Mouse (Mus musculus): ENCODE measurements around the gene Coq9. TPM values are rescaled to one million over a fixed set of nuclear protein-coding genes. Genes with fewer than 3 reads are reported as not detected.
A peak's percentile ranks its signal among the peaks of the same experiment; 100 is the strongest.

Coq9 gene
- total and polyA plus RNA-seq, 2 experiments, result 148 to 280 TPM

DNA sequence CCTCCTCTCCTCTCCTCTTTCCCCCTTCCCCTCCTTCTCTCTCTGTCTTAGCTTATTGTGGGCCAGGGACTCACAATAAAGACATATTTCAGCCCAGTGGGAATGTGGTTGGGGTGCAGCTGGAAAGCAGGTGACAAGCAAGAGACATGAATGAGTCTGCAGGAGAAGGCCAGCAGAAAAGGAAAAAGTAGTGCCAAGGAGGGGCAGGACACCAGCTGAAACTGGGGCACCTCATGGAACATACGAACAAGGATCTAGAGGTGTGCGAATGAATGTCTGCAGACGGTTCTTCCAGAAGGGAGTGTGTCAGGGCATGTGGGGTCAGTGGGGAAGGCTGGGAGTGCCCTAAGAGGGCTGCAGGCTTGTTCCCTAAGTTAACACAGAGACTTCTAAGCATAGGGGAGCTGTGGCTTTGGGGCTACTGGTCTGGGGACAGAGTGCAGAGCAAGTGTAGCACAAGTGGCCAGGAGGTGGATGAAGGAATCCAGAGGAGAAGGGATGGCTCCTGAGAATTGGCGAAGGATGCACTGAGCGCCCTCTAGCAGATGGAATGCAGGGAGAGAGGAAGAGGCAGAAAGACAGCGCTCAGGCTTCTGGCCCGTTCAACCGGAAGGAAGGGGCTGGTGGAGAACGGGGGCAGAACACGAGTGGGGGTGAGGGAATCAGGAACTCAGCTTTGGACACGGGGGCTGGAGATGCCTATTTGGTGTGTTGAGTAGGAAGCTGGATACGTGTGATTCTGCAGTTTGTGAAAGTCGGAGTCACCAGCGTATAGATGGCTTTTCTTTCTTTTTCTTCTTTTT, 36.6 kb upstream of the Coq9 start:
- no peak for TF ChIP-seq POLR2A (IDR thresholded peaks at IDR 0.05; ENCODE audit: extremely low read depth, insufficient read depth, low read length)
- TF ChIP-seq CTCF (IDR thresholded peaks at IDR 0.05; ENCODE audit: low read depth, low read length), result 0 out of 2 replicates have a peak, but pooled peaks have one; percentile 17
- WGBS, result 47% methylated on average over 14 of the region's 14 CpGs
- no peak for DNase-seq (ENCODE audit: extremely low read depth, low read depth, low spot score)
- Histone ChIP-seq H3K4me3 (ENCODE audit: insufficient read depth, low read depth, low read length) (no peak overlapping the region), H3K36me3 (ENCODE audit: control insufficient read depth, insufficient read depth, low read length) (no peaks in the 10 kb centered on the region), H3K79me2 (ENCODE audit: control insufficient read depth, insufficient read depth, low read length) (no peaks in the 10 kb centered on the region), H3K9ac (ENCODE audit: low read depth, low read length) (no peak overlapping the region), H3K27me3 (ENCODE audit: control insufficient read depth, insufficient read depth, low read length) (no peaks in the 10 kb centered on the region), H3K4me1 (ENCODE audit: control insufficient read depth, insufficient read depth, low read length) (no peaks in the 10 kb centered on the region), H3K27ac (replicated peaks; ENCODE audit: insufficient read depth, low read depth, low read length) (no peak overlapping the region)

DNA sequence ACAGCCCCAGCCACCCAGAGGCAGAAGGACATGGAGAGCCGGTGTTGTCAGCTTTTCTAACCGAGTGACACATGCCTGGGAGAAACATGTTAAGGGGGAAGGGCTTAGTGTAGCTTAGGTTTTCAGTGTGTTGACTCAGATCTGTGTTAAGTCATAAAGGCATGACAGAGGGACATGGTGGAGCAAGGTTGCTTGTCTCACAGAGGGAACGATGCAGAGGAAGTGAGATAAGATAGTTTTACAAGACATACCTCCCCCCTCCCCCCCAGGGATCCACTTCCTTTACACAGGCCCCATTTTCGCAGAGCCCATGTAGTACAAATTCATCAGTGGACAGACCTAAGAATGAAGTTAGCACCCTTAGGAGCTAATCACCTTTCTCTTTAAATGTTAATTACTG, 35.7 kb upstream of the Coq9 start:
- Histone ChIP-seq H3K4me3 (ENCODE audit: insufficient read depth, low read depth, low read length) (no peak overlapping the region), H3K36me3 (ENCODE audit: control insufficient read depth, insufficient read depth, low read length) (no peaks in the 10 kb centered on the region), H3K79me2 (ENCODE audit: control insufficient read depth, insufficient read depth, low read length) (no peaks in the 10 kb centered on the region), H3K4me1 (ENCODE audit: control insufficient read depth, insufficient read depth, low read length) (no peaks in the 10 kb centered on the region), H3K27ac (replicated peaks; ENCODE audit: insufficient read depth, low read depth, low read length) (no peak overlapping the region), H3K9ac (ENCODE audit: low read depth, low read length) (no peak overlapping the region), H3K27me3 (ENCODE audit: control insufficient read depth, insufficient read depth, low read length) (no peaks in the 10 kb centered on the region)
- TF ChIP-seq CTCF (IDR thresholded peaks at IDR 0.05; ENCODE audit: low read depth, low read length) (no peak), POLR2A (IDR thresholded peaks at IDR 0.05; ENCODE audit: extremely low read depth, insufficient read depth, low read length) (no peak)
- whole genome bisulfite sequencing, result 52% methylated on average over 4 of the region's 4 CpGs
- no peak for DNase-seq (ENCODE audit: extremely low read depth, low read depth, low spot score)

DNA sequence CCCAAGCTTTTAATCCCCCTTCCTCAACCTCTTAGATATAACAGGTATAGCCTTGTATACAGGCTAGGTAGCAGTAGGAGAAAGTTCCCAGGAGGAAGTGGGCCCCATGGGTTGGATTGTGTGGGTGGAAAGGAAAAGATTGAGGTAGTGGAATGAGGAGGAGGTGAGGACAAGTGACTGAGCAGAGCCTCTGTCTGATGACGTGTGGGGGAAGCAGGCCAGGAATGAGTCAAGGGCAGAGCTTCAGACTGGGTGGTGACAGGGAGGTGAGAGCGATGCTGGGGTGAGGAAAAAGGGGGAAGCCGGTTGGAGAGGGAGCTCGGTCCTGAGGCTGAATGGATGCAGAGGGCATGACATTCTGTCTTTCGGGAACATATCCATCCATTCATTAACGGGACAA, 34.6 kb upstream of the Coq9 start:
- Histone ChIP-seq H3K9ac (ENCODE audit: low read depth, low read length) (no peak overlapping the region), H3K4me3 (ENCODE audit: insufficient read depth, low read depth, low read length) (no peak overlapping the region), H3K27me3 (ENCODE audit: control insufficient read depth, insufficient read depth, low read length) (no peaks in the 10 kb centered on the region), H3K36me3 (ENCODE audit: control insufficient read depth, insufficient read depth, low read length) (no peaks in the 10 kb centered on the region), H3K79me2 (ENCODE audit: control insufficient read depth, insufficient read depth, low read length) (no peaks in the 10 kb centered on the region), H3K27ac (replicated peaks; ENCODE audit: insufficient read depth, low read depth, low read length) (no peak overlapping the region), H3K4me1 (ENCODE audit: control insufficient read depth, insufficient read depth, low read length) (no peaks in the 10 kb centered on the region)
- 77% methylated on average over 6 of the region's 6 CpGs for WGBS
- no peak for TF ChIP-seq POLR2A (IDR thresholded peaks at IDR 0.05; ENCODE audit: extremely low read depth, insufficient read depth, low read length)
- no peak for TF ChIP-seq CTCF (IDR thresholded peaks at IDR 0.05; ENCODE audit: low read depth, low read length)
- no peak for DNase-seq (ENCODE audit: extremely low read depth, low read depth, low spot score)

DNA sequence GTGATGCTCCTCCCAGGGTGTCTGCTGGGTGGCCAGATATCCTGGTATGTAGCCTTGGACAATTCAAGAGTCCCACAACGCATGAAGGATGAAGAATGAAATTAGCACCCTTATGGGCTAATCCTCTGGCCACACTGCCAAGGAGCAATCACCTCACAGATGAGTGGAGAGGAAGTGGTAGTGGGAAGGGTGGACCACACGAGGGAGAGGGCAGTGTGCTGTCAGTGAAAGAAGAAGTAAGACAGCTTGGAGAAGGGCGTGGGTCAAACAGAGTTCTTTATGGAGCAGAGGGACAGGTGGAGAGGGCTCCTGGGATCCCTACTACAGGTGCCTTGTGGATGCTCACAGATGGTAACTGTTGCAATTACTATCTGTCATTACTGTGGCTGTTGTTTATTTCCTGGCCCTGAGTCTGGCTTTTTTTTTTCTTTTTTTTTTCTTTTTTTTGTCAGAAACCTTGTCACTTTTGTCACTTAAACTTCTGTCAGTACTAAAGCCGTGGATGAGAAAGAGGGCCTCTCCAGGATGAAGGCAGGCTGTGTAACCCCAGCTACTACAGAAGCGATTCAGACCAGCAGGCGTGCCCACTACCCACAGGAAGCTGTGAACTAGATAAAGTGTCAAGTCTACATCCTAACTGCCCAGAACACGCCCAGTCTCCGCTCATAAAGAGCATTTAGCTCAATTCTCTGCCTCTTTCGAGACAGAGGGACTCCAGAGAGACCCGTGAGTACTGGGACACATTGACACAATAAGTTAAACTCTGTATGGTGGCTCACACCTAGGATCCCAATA, 33.4 kb upstream of the Coq9 start:
- no peak overlapping the region for H3K27ac ChIP-seq (replicated peaks; ENCODE audit: insufficient read depth, low read depth, low read length)
- 76% methylated on average over 10 of the region's 10 CpGs for WGBS
- no peak for TF ChIP-seq CTCF (IDR thresholded peaks at IDR 0.05; ENCODE audit: low read depth, low read length)
- TF ChIP-seq POLR2A (IDR thresholded peaks at IDR 0.05; ENCODE audit: extremely low read depth, insufficient read depth, low read length), result no peak
- H3K27me3 ChIP-seq (ENCODE audit: control insufficient read depth, insufficient read depth, low read length), result no peaks in the 10 kb centered on the region
- H3K4me3 ChIP-seq (ENCODE audit: insufficient read depth, low read depth, low read length), result no peak overlapping the region
- no peaks in the 10 kb centered on the region for H3K79me2 ChIP-seq (ENCODE audit: control insufficient read depth, insufficient read depth, low read length)
- no peak for DNase-seq (ENCODE audit: extremely low read depth, low read depth, low spot score)
- H3K4me1 ChIP-seq (ENCODE audit: control insufficient read depth, insufficient read depth, low read length), result no peaks in the 10 kb centered on the region
- H3K36me3 ChIP-seq (ENCODE audit: control insufficient read depth, insufficient read depth, low read length), result no peaks in the 10 kb centered on the region
- no peak overlapping the region for H3K9ac ChIP-seq (ENCODE audit: low read depth, low read length)

DNA sequence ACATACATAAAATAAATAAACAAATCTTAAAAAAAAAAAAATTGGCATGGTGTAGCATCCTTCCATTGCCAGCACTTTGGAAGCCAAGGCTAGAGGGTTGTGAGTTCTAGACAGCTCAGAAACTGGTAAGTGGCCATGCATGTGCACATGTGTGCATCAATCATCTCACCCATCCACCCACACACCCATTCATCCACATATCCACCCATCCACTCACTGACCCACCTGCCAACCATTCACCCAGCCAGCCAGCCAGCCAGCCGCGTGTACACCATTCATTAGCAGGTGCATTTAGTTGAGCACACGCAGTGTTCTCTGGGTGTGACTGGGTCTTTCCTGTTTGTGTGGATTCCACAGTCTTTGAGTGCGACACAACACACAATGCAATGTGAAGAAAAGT, 32.3 kb upstream of the Coq9 start:
- Histone ChIP-seq H3K27me3 (ENCODE audit: control insufficient read depth, insufficient read depth, low read length) (no peaks in the 10 kb centered on the region), H3K4me1 (ENCODE audit: control insufficient read depth, insufficient read depth, low read length) (no peaks in the 10 kb centered on the region), H3K36me3 (ENCODE audit: control insufficient read depth, insufficient read depth, low read length) (no peaks in the 10 kb centered on the region), H3K9ac (ENCODE audit: low read depth, low read length) (no peak overlapping the region), H3K27ac (replicated peaks; ENCODE audit: insufficient read depth, low read depth, low read length) (no peak overlapping the region), H3K79me2 (ENCODE audit: control insufficient read depth, insufficient read depth, low read length) (no peaks in the 10 kb centered on the region), H3K4me3 (ENCODE audit: insufficient read depth, low read depth, low read length) (no peak overlapping the region)
- WGBS, result 83% methylated on average over 4 of the region's 4 CpGs
- TF ChIP-seq POLR2A (IDR thresholded peaks at IDR 0.05; ENCODE audit: extremely low read depth, insufficient read depth, low read length), result no peak
- no peak for TF ChIP-seq CTCF (IDR thresholded peaks at IDR 0.05; ENCODE audit: low read depth, low read length)
- DNase-seq (ENCODE audit: extremely low read depth, low read depth, low spot score), result no peak
